Mouse (Mus musculus): ENCODE data around the gene Tppp3.

DNA sequence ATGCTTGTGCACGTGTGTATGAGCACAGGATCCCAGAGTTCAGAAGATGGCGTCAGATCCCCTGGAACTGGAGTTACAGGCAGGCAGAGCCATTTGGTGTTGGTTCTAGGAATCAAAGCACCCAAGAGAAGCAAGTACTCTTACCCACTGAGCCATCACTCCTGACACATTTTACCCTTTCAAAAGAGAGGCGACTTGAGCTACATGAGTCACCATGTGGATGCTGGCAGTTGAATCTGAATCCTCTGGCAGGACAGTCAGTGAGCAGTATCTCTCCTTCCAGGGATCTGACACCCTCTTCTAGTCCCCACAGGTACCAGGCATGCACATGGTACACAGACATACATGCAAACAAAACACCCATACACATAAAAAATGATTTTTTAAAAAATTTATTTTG is 16.8 kb upstream of the Tppp3 start:
- TF ChIP-seq CTCF (IDR thresholded peaks at IDR 0.05; ENCODE audit: insufficient read depth, low read length) = no peak
- no peak for TF ChIP-seq POLR2A (IDR thresholded peaks at IDR 0.05; ENCODE audit: borderline replicate concordance, extremely low read depth, low read depth, low read length)
